Mouse (Mus musculus): ENCODE measurements around the gene Daam1. TPM values are rescaled to one million over a fixed set of nuclear protein-coding genes. Genes with fewer than 3 reads are reported as not detected.

The Daam1 gene
- polyA plus RNA-seq, 1 experiment from 2014 or later: 26.5 TPM

- no peaks in the 10 kb centered on the region for H3K36me3 ChIP-seq
- H3K9ac ChIP-seq: no peak overlapping the region
- H3K27me3 ChIP-seq: no peaks in the 10 kb centered on the region
- ATAC-seq (ENCODE audit: low FRiP score, low read depth): no peak
- no peak overlapping the region for H3K4me3 ChIP-seq
- H3K4me2 ChIP-seq: no peak overlapping the region
- WGBS: 83% methylated on average over 9 of the region's 9 CpGs
- no peak overlapping the region for H3K27ac ChIP-seq (replicated peaks)
- H3K4me1 ChIP-seq (replicated peaks): peaks cover 24% of the 10 kb centered on the region
- H3K9me3 ChIP-seq: no peaks in the 10 kb centered on the region
These were observed 36.7 kb downstream of the Daam1 start for GRCm38 (mm10) chr12:71867345-71868240.

DNA sequence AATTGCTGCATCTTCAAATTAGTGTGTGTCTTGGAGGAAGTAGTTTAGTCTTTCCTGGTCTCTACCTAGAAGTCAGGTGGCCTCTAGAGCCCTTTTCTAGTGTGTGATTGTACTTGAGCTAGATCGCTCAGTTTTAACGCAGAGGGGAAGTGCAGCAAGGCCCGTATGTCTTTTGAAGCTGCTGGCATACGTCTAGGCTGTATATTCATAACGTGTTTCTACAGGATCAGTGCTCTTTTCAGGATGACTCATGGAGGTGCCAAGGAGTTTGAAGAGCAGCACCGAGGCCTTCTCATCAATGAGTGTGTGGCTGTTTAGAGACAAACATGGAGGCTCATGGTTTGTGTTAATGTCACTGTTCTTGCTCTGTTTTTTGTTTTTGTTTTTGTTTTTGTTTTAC is 39.8 kb downstream of the Daam1 start:
- WGBS: 91% methylated on average over 6 of the region's 6 CpGs
- H3K4me1 ChIP-seq (replicated peaks): peaks cover 20% of the 10 kb centered on the region
- no peak overlapping the region for H3K27ac ChIP-seq (replicated peaks)
- no peak overlapping the region for H3K9ac ChIP-seq
- ATAC-seq (ENCODE audit: low FRiP score, low read depth): no peak
- H3K4me2 ChIP-seq: no peak overlapping the region
- H3K9me3 ChIP-seq: no peaks in the 10 kb centered on the region
- H3K4me3 ChIP-seq: no peak overlapping the region
- H3K27me3 ChIP-seq: no peaks in the 10 kb centered on the region
- no peaks in the 10 kb centered on the region for H3K36me3 ChIP-seq

GRCm38 (mm10) chr12:71872330-71872729 is 41.5 kb downstream of the Daam1 start:
- ATAC-seq (ENCODE audit: low FRiP score, low read depth): 0 out of 2 replicates have a peak, but pooled peaks have one; percentile 24
- no peaks in the 10 kb centered on the region for H3K9me3 ChIP-seq
- no peak overlapping the region for H3K27ac ChIP-seq (replicated peaks)
- H3K27me3 ChIP-seq: no peaks in the 10 kb centered on the region
- H3K4me2 ChIP-seq: no peak overlapping the region
- peaks cover 30% of the 10 kb centered on the region for H3K4me1 ChIP-seq (replicated peaks)
- no peaks in the 10 kb centered on the region for H3K36me3 ChIP-seq
- no peak overlapping the region for H3K9ac ChIP-seq
- H3K4me3 ChIP-seq: no peak overlapping the region
- 88% methylated on average over 4 of the region's 4 CpGs for WGBS

GRCm38 (mm10) chr12:71874561-71874960 is 43.7 kb downstream of the Daam1 start:
- WGBS: 94% methylated on average over 6 of the region's 6 CpGs
- Histone ChIP-seq H3K9ac (no peak overlapping the region), H3K27ac (replicated peaks) (no peak overlapping the region), H3K4me1 (replicated peaks) (peaks cover 32% of the 10 kb centered on the region), H3K4me2 (no peak overlapping the region), H3K27me3 (no peaks in the 10 kb centered on the region), H3K9me3 (no peaks in the 10 kb centered on the region), H3K36me3 (no peaks in the 10 kb centered on the region), H3K4me3 (no peak overlapping the region)
- no peak for ATAC-seq (ENCODE audit: low FRiP score, low read depth)

DNA sequence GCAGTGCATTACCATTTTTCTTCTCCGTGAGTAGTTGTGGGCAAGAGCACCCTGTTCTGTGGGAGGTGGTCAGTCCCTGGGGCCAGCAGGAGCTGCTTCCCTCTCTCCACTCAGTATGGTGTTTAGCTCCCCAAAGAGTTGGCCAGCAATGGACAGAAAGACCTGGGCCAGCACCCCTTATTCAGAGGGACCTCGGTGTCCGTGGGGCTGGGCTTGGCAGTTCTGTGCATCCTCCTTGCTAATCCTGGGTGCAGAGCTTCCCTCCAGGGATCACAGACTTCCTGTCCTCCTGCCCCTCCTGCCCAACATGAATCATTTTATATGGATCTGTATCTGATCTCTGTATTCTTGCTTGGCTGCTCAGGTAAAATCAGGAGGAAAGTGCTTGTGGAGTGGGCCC is 44.1 kb downstream of the Daam1 start:
- WGBS: 92% methylated on average over 3 of the region's 3 CpGs
- no peak for ATAC-seq (ENCODE audit: low FRiP score, low read depth)
- H3K4me1 ChIP-seq (replicated peaks): peaks cover 32% of the 10 kb centered on the region
- no peaks in the 10 kb centered on the region for H3K9me3 ChIP-seq
- H3K36me3 ChIP-seq: no peaks in the 10 kb centered on the region
- no peak overlapping the region for H3K4me3 ChIP-seq
- H3K9ac ChIP-seq: no peak overlapping the region
- H3K4me2 ChIP-seq: no peak overlapping the region
- H3K27ac ChIP-seq (replicated peaks): no peak overlapping the region
- H3K27me3 ChIP-seq: no peaks in the 10 kb centered on the region

DNA sequence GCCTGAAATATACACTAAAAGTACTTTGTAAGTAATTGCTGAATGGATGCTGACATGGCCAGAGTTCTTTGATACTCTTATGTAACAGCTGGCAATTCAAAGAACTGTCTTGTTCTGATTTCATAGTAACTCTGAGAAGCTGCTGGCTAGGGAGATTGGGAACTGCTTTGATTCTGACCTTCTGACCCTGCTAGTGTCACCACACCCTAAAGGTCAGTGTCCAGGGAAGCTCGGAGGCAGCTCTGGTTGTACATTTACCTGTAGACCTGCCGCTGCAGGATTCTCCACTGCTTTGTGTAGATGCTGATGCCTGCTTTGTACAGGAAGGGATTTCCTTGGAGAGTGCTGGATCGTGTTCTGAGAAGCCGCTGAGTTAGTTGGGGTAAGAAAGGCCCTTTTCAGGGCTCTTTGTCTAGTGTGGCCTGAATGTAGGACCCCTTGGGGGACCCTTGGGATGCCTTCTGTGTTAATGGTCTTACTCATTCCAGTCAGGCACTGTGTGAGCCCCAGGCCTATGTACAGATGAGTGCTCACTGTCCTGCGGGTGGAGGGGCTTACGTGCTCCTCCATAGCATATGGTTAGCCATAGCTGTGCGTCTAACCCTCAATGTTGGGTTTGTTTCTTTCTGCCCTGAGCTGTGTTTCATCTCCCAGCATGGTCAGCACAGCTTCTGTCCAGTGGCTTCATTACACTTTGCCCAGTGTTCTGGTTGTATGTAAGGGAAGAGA is 45.0 kb downstream of the Daam1 start:
- peaks cover 32% of the 10 kb centered on the region for H3K4me1 ChIP-seq (replicated peaks)
- H3K36me3 ChIP-seq: no peaks in the 10 kb centered on the region
- H3K4me3 ChIP-seq: no peak overlapping the region
- H3K27ac ChIP-seq (replicated peaks): no peak overlapping the region
- H3K4me2 ChIP-seq: no peak overlapping the region
- H3K27me3 ChIP-seq: no peaks in the 10 kb centered on the region
- ATAC-seq (ENCODE audit: low FRiP score, low read depth): no peak
- H3K9me3 ChIP-seq: no peaks in the 10 kb centered on the region
- WGBS: 59% methylated on average over 7 of the region's 7 CpGs
- no peak overlapping the region for H3K9ac ChIP-seq

DNA sequence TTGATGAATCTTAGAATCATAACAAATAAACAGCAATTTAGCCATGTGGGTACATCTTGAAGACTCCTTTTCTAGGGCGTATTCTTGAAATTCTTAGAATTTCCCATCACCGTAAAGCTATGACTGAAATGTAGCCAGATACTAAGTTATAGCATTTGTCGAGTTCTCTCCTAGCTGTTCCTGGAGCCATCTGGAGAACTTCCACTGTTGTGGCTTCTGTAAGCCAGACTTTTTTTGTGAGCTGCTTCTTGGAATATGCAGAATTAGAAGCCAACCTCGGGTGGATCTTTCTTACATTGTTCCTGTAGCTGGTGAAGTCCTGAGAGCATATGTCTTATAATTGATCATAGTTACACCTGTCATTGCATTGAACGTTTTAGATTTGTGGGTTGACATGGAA is 50.1 kb downstream of the Daam1 start:
- Histone ChIP-seq H3K9ac (no peak overlapping the region), H3K27me3 (no peaks in the 10 kb centered on the region), H3K9me3 (no peaks in the 10 kb centered on the region), H3K4me1 (replicated peaks) (peaks cover 38% of the 10 kb centered on the region), H3K27ac (replicated peaks) (no peak overlapping the region), H3K4me2 (no peak overlapping the region), H3K4me3 (no peak overlapping the region), H3K36me3 (no peaks in the 10 kb centered on the region)
- 88% methylated on average over 5 of the region's 5 CpGs for WGBS
- ATAC-seq (ENCODE audit: low FRiP score, low read depth): no peak

DNA sequence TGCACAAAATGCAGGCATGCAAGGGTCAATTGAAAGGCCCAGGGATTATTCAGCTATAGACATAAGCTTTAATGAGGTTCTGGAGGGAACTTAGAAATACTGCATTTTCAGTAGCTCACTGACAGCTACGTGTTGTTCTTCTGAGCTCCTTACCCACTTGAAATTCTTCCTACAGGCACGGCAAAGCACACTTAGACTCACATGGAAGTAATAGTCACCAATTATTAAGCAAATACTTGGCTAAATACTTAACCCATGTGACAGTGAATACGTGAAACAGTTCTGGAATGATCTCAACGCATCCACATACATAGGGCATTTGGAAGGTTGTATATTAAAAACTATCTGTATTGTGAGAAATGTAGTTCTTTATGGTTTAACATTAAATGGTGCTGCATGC is 50.6 kb downstream of the Daam1 start:
- Histone ChIP-seq H3K9me3 (no peaks in the 10 kb centered on the region), H3K4me3 (no peak overlapping the region), H3K27ac (replicated peaks) (no peak overlapping the region), H3K27me3 (no peaks in the 10 kb centered on the region), H3K4me2 (no peak overlapping the region), H3K9ac (no peak overlapping the region), H3K36me3 (no peaks in the 10 kb centered on the region), H3K4me1 (replicated peaks) (peaks cover 38% of the 10 kb centered on the region)
- ATAC-seq (ENCODE audit: low FRiP score, low read depth): no peak
- WGBS: 85% methylated on average over 4 of the region's 4 CpGs

GRCm38 (mm10) chr12:71883066-71883711 is 52.3 kb downstream of the Daam1 start:
- Histone ChIP-seq H3K4me3 (no peak overlapping the region), H3K9me3 (no peaks in the 10 kb centered on the region), H3K4me1 (replicated peaks) (peaks cover 43% of the 10 kb centered on the region), H3K9ac (no peak overlapping the region), H3K36me3 (no peaks in the 10 kb centered on the region), H3K4me2 (no peak overlapping the region), H3K27me3 (no peaks in the 10 kb centered on the region), H3K27ac (replicated peaks) (no peak overlapping the region)
- 84% methylated on average over 9 of the region's 9 CpGs for WGBS
- no peak for ATAC-seq (ENCODE audit: low FRiP score, low read depth)

- no peak overlapping the region for H3K4me2 ChIP-seq
- ATAC-seq (ENCODE audit: low FRiP score, low read depth): no peak
- H3K27ac ChIP-seq (replicated peaks): no peak overlapping the region
- H3K27me3 ChIP-seq: no peaks in the 10 kb centered on the region
- no peaks in the 10 kb centered on the region for H3K36me3 ChIP-seq
- H3K4me1 ChIP-seq (replicated peaks): peaks cover 43% of the 10 kb centered on the region
- no peak overlapping the region for H3K4me3 ChIP-seq
- WGBS: 56% methylated on average over 2 of the region's 2 CpGs
- H3K9me3 ChIP-seq: no peaks in the 10 kb centered on the region
- no peak overlapping the region for H3K9ac ChIP-seq
These were observed 54.3 kb downstream of the Daam1 start for GRCm38 (mm10) chr12:71885170-71885574.

DNA sequence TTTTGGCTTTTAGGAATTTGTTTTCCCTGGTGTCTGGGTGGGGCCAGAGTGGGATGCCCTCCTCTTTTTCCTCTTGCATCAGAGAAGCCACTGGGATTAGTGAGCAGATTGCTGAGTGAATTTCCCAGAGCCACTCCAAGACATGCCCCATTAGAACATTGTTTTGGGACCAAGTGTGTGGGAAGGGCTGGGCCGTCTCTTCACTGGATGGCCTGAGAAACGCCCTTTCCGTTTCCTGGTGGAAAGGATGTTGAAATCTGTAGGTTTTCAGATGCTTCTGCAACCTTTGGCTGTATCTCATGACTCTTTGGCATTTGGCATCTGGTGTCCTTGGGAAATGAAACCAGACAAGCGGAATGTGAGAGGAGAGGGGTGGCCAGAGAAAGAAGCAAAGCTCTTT is 54.8 kb downstream of the Daam1 start:
- peaks cover 46% of the 10 kb centered on the region for H3K4me1 ChIP-seq (replicated peaks)
- no peak overlapping the region for H3K27ac ChIP-seq (replicated peaks)
- H3K4me3 ChIP-seq: no peak overlapping the region
- H3K27me3 ChIP-seq: no peaks in the 10 kb centered on the region
- 84% methylated on average over 4 of the region's 4 CpGs for WGBS
- no peak overlapping the region for H3K4me2 ChIP-seq
- no peak overlapping the region for H3K9ac ChIP-seq
- no peak for ATAC-seq (ENCODE audit: low FRiP score, low read depth)
- H3K36me3 ChIP-seq: no peaks in the 10 kb centered on the region
- H3K9me3 ChIP-seq: no peaks in the 10 kb centered on the region

DNA sequence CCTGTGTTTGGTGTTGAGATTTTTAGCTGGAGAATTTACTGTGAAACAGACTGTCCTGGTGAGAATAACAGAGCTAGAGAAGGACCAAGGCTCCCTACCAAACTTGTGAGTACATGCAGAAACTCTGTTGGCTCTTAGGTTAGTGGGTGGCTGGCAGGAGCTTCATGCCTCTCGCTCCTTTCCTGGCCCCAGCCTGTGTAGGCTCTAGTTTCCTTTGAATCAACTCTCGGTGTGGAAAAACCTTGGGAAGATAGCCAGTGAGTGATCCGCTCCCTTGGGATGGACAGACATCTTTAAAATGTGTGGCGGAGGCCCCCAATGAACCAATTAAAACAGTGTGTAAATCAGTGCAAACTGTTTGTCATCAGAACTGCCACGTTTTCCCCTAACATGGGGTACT is 55.5 kb downstream of the Daam1 start:
- WGBS: 62% methylated on average over 5 of the region's 5 CpGs
- H3K4me2 ChIP-seq: no peak overlapping the region
- no peaks in the 10 kb centered on the region for H3K36me3 ChIP-seq
- H3K9ac ChIP-seq: no peak overlapping the region
- no peaks in the 10 kb centered on the region for H3K9me3 ChIP-seq
- ATAC-seq (ENCODE audit: low FRiP score, low read depth): no peak
- peaks cover 53% of the 10 kb centered on the region for H3K4me1 ChIP-seq (replicated peaks)
- no peak overlapping the region for H3K27ac ChIP-seq (replicated peaks)
- no peak overlapping the region for H3K4me3 ChIP-seq
- no peaks in the 10 kb centered on the region for H3K27me3 ChIP-seq

Measured in hindbrain, embryonic 15.5 days (tissue).